Mouse (Mus musculus) forebrain, embryonic 12.5 days (tissue): ENCODE data around the gene Tbc1d32. TPM values are rescaled to one million over a fixed set of nuclear protein-coding genes. Genes with fewer than 3 reads are reported as not detected.
A peak's percentile ranks its signal among the peaks of the same experiment; 100 is the strongest.

Experiments used
- ATAC-seq: fragments of 200-750 bp; cut with Nextera tagmentation; 2 replicates; pipeline ENCODE4 v1.8.0; 2017; ENCODE audit warnings: moderate TSS enrichment; ENCODE audit not compliant: low FRiP score
- H3K27ac ChIP-seq: fragments of 300-500 bp; sonication (generic); 2 replicates; pipeline ENCODE4 v1.5.1; 2016; ENCODE audit warnings: mild to moderate bottlenecking
- H3K27me3 ChIP-seq: fragments of 300-500 bp; sonication (generic); 2 replicates; pipeline ENCODE4 v1.6.1; 2016; ENCODE audit warnings: mild to moderate bottlenecking
- H3K36me3 ChIP-seq: fragments of 300-500 bp; sonication (generic); replicated peaks from 2 replicates; pipeline ENCODE4 v1.6.1; 2016; ENCODE audit warnings: mild to moderate bottlenecking
- H3K4me1 ChIP-seq: fragments of 300-500 bp; sonication (generic); 2 replicates; pipeline ENCODE4 v1.6.1; 2016
- H3K4me2 ChIP-seq: fragments of 300-500 bp; sonication (generic); 2 replicates; pipeline ENCODE4 v1.6.1; 2016; ENCODE audit warnings: mild to moderate bottlenecking, moderate library complexity
- H3K4me3 ChIP-seq: fragments of 300-500 bp; sonication (generic); replicated peaks from 2 replicates; pipeline ENCODE4 v1.5.1; 2016; ENCODE audit warnings: mild to moderate bottlenecking
- H3K9ac ChIP-seq: fragments of 300-500 bp; sonication (generic); 2 replicates; pipeline ENCODE4 v1.6.1; 2016; ENCODE audit warnings: mild to moderate bottlenecking
- H3K9me3 ChIP-seq: fragments of 300-500 bp; sonication (generic); 2 replicates; pipeline ENCODE4 v1.6.1; 2016
- WGBS: fragments of 180-500 bp; shearing (Covaris S2); methylation state at CpG from one replicate; pipeline ENCODE4 v1.1.7; 2016; 5-methylcytosine and 5-hydroxymethylcytosine counted together
- polyA plus RNA-seq: library from polyadenylated mRNA; unstranded; fragments of >200 nt; fragmentation: Nextera tagmentation; extraction: Ambion mirVana; gene quantifications from 2 replicates; pipeline ENCODE4 v1.2.1, GENCODE M21; 2016

Tbc1d32 gene
- polyA plus RNA-seq, 1 experiment from 2014 or later, result 5.0 TPM

DNA sequence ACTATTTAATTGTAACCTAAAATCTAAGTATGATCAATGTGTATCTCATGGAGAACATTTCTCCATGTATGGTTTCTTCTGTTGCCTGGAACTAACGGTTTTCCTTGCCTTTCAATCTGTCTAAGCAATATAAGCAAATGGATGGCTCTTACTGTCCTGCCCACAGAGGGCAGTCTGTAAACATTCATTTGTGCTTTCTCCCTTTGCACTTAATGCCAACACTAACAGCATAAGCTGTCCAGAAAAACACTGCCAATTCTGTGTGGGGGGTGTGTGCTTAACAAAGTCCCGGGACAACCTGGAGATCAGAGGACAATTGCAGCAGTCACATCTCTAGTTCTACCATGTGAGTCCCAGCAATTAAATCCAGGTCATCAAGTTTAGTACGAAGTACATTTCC lies 64.1 kb downstream of the Tbc1d32 start:
- no peak for ATAC-seq
- no peaks in the 10 kb centered on the region for H3K9me3 ChIP-seq
- WGBS, result 67% methylated on average over 3 of the region's 3 CpGs
- H3K27ac ChIP-seq, result no peak overlapping the region
- no peaks in the 10 kb centered on the region for H3K27me3 ChIP-seq
- no peaks in the 10 kb centered on the region for H3K36me3 ChIP-seq
- no peak overlapping the region for H3K4me3 ChIP-seq
- H3K9ac ChIP-seq, result no peak overlapping the region
- H3K4me2 ChIP-seq, result no peak overlapping the region
- no peaks in the 10 kb centered on the region for H3K4me1 ChIP-seq

DNA sequence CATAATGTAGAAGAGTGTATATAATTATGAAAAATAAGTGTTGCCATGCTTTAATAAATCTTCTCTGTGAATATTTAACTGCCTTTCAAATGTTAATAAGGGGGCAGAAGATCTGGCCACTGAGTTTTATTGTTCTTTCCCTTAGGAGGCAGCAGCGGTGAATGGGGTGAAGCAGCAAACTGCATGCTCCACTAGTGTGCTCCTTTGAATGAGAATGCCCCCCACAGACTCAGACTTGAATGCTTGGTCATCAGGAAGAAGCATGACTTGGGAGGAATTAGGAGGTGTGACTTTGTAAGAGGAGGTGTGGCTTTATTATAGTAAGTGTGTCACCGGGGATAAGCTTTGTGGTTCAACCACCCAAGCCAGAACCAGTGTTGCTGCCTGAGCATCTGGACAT lies 69.7 kb downstream of the Tbc1d32 start:
- 18% methylated on average over 2 of the region's 2 CpGs for WGBS
- no peak overlapping the region for H3K27ac ChIP-seq
- no peaks in the 10 kb centered on the region for H3K9me3 ChIP-seq
- H3K27me3 ChIP-seq, result no peaks in the 10 kb centered on the region
- no peak overlapping the region for H3K9ac ChIP-seq
- H3K4me3 ChIP-seq, result no peak overlapping the region
- no peak overlapping the region for H3K4me2 ChIP-seq
- H3K4me1 ChIP-seq, result 0 out of 2 replicates have a peak, but pooled peaks cover 4% of the 10 kb centered on the region
- 0 out of 2 replicates have a peak, but pooled peaks have one; percentile 39 for ATAC-seq
- H3K36me3 ChIP-seq, result no peaks in the 10 kb centered on the region

DNA sequence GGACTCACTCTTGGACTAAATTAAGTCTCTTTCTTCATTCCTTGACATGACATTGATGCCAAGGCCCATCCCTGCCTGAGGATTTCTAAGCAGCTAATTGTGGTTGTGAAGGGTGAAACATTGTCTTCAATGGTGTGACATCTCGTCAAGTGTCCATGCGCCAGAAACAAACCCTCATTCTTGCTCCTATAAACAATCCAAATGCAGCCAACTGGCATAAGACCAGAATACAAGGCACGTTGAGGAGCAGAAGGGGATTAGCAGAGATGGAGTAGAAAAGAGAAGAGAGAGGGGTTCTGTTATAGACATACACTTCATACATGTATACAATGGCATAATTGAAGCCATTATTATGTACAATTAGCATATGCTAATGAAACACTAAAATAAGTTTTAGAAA lies 70.3 kb downstream of the Tbc1d32 start:
- Histone ChIP-seq H3K36me3 (no peaks in the 10 kb centered on the region), H3K9ac (no peak overlapping the region), H3K9me3 (no peaks in the 10 kb centered on the region), H3K27ac (no peak overlapping the region), H3K4me2 (no peak overlapping the region), H3K4me1 (0 out of 2 replicates have a peak, but pooled peaks cover 4% of the 10 kb centered on the region), H3K4me3 (no peak overlapping the region), H3K27me3 (no peaks in the 10 kb centered on the region)
- 22% methylated on average over 3 of the region's 3 CpGs for WGBS
- peak; percentile 55; the same call in 1 of the 2 replicates for ATAC-seq

DNA sequence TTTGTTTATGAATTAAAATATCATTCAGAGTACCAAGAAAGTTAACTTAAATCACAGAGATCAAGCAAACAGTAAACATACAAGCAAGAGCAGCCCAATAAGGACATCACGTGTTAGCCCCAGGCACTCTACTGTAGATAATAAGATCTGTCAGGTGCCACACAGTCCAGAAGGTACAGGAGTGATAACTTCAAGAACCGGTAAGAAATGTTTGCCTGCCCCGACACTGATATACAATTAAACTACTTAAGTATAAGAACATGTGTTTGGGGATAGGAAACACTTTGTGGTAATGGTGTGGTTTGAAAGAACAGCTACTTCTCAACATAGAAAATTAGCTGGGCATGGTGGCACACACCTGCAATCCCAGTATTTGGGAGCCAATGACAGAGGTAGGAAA lies 71.5 kb downstream of the Tbc1d32 start:
- Histone ChIP-seq H3K27me3 (no peaks in the 10 kb centered on the region), H3K27ac (no peak overlapping the region), H3K4me3 (no peak overlapping the region), H3K9ac (no peak overlapping the region), H3K36me3 (no peaks in the 10 kb centered on the region; the same call in 1 of the 2 replicates), H3K9me3 (no peaks in the 10 kb centered on the region), H3K4me2 (no peak overlapping the region), H3K4me1 (0 out of 2 replicates have a peak, but pooled peaks cover 4% of the 10 kb centered on the region)
- ATAC-seq, result no peak
- 92% methylated on average over 3 of the region's 3 CpGs for WGBS

DNA sequence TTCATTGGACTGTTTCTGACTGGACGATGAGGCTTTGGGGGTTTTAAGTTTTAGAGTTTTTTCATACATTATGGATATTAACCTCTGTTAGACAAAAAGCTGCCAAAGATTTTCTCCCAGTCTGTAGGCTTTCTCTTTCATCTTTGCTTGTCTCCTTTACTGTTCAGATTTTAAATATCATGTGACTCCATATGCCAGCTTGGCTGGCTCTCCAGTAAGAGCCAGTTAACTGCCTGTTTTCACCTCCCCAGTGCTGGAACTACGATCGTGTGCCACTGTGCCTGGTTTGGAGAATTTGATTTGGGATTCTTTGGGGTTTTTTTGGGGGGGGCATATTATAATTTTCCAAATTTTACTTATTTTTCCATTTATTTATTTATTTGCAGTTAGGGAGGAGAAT lies 79.6 kb downstream of the Tbc1d32 start:
- Histone ChIP-seq H3K9me3 (no peaks in the 10 kb centered on the region), H3K36me3 (no peaks in the 10 kb centered on the region; the same call in 1 of the 2 replicates), H3K27ac (no peak overlapping the region), H3K4me2 (no peak overlapping the region), H3K27me3 (no peaks in the 10 kb centered on the region), H3K9ac (no peak overlapping the region), H3K4me3 (no peak overlapping the region), H3K4me1 (no peaks in the 10 kb centered on the region)
- no peak for ATAC-seq
- WGBS, result 93% methylated on average over 3 of the region's 3 CpGs

DNA sequence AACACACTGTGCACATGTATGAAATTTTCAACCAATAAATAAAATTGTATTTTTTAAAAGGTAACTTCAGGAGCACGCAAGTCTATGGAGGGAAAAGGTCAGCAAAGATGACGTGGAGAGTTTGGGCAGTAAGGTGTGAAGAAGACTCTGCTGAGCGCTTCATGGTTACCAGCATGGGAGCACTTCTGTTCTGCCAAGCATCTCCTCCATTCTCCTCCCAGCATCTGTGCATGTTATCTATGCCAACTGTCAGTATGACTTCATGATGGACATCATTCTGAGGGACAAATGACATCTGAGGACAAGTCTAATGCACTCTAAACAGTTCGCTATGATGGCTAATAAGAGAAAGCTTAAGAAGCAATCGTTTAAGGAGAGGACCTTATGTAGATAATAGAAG lies 91.3 kb downstream of the Tbc1d32 start:
- H3K27ac ChIP-seq, result no peak overlapping the region
- no peak for ATAC-seq
- H3K36me3 ChIP-seq, result no peaks in the 10 kb centered on the region
- no peak overlapping the region for H3K4me2 ChIP-seq
- no peaks in the 10 kb centered on the region for H3K27me3 ChIP-seq
- H3K9ac ChIP-seq, result no peak overlapping the region
- H3K4me1 ChIP-seq, result no peaks in the 10 kb centered on the region
- no peaks in the 10 kb centered on the region for H3K9me3 ChIP-seq
- WGBS, result 94% methylated on average over 5 of the region's 5 CpGs
- H3K4me3 ChIP-seq, result no peak overlapping the region

DNA sequence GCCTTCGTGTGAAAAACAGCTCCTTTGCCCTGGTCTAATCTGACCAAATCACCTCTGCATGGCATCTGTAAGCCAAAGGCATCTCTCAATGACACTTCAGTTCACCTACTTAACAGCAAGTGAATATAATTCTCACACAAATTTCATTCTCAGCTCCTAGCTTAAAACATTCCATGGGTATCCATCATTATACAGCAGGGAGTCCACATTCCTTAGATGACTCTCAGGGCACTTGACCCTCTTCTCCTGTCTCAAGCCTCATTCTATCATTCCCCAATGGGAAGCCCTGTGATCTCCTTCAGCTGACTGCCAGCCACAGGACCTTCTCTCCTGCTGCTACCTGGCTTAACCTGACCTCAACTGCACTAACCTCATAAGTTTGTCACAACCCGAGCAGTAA lies 98.8 kb downstream of the Tbc1d32 start:
- WGBS, result 82% methylated on average over 2 of the region's 2 CpGs
- H3K4me2 ChIP-seq, result no peak overlapping the region
- no peaks in the 10 kb centered on the region for H3K36me3 ChIP-seq
- no peak for ATAC-seq
- no peak overlapping the region for H3K4me3 ChIP-seq
- no peak overlapping the region for H3K27ac ChIP-seq
- no peak overlapping the region for H3K9ac ChIP-seq
- H3K4me1 ChIP-seq, result no peaks in the 10 kb centered on the region
- no peaks in the 10 kb centered on the region for H3K9me3 ChIP-seq
- H3K27me3 ChIP-seq, result no peaks in the 10 kb centered on the region

DNA sequence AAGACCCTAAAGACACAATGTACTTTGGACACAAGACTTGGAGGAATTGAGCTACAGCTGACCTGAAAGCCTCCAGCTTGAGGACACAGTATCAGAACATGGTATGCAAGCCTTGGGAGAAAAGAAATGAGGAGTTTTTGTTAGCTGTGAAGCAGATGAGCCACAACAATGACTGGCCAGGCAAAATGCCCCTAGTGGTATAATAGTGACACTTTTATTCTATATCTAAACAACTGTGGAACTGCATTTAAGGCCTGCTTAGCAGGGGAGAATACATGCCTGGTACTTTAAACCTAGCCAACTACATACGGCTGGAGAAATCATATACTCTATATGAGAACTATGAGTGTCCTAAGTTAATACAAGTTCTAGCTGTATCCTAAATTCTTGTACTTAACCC lies 101.5 kb downstream of the Tbc1d32 start:
- no peak overlapping the region for H3K4me3 ChIP-seq
- no peaks in the 10 kb centered on the region for H3K36me3 ChIP-seq
- no peaks in the 10 kb centered on the region for H3K4me1 ChIP-seq
- H3K9ac ChIP-seq, result no peak overlapping the region
- ATAC-seq, result no peak
- H3K4me2 ChIP-seq, result no peak overlapping the region
- H3K27ac ChIP-seq, result no peak overlapping the region
- 84% methylated on average over 1 of the region's 1 CpGs for WGBS
- H3K27me3 ChIP-seq, result no peaks in the 10 kb centered on the region
- H3K9me3 ChIP-seq, result no peaks in the 10 kb centered on the region

DNA sequence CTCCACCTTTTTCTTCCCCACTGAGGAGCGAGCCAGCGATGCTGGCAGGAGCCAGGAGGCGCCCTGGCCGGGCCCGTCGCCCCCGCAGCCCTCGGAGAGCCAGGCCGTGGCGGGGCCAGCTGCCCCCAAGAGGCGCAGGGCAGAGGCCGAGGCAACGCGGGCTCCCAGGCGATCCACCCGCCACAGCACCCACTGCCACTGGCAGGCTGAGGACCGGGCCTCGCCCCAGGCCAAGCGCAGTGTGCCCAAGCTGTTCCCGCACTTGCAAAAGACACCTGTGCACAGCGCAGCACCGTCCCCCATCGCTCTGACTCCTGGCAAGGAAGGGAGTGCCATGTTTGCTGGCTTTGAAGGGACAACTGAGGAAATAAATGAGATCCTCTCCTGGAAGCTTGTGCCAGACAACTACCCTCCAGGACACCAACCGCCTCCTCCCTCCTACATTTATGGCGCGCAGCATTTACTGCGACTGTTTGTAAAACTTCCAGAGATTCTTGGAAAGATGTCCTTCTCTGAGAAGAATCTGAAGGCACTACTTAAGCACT lies 112.8 kb downstream of the Tbc1d32 start:
- Histone ChIP-seq H3K9me3 (no peaks in the 10 kb centered on the region), H3K4me3 (peak overlapping the region; percentile 54), H3K27ac (peak overlapping the region; percentile 77), H3K36me3 (no peaks in the 10 kb centered on the region), H3K27me3 (no peaks in the 10 kb centered on the region), H3K4me1 (peaks cover 6% of the 10 kb centered on the region), H3K9ac (peak overlapping the region; percentile 64), H3K4me2 (peak overlapping the region; percentile 78)
- peak; percentile 84 for ATAC-seq
- WGBS, result 15% methylated on average over 27 of the region's 27 CpGs

DNA sequence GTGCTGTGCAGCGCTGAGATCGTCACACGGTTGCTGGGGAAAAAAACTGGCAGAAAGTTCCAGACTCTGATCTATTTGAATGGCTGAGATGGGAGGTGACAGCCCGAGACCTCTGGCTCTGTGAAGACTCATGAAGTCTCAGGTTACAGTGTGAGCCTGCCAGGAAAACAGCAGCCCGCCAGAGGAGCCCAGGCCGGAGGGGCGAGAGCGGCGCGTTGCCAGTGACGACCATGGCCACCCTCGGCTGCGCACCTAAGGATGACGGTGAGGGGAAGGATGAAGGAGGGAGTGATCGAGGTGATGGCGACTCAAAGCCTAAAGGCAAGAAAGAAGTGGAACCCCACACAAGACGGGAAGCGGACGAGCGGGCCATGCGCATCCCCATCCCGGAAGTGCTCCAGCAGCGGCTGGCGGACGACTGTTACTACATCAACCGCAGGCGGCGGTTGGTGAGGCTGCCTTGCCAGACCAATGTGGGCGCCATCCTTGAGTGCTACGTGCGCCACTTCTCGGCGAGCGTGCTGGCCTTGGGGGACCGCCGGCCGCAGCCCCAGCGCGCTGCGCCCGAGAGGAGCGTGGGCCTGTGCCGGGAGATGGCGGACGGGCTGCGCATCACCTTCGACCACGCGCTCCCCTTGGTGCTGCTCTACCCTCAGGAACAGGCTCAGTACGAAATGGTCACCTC lies 113.4 kb downstream of the Tbc1d32 start:
- H3K4me3 ChIP-seq, result peak overlapping the region; percentile 54
- under 1% methylated on average over 43 of the region's 50 CpGs for WGBS
- H3K4me2 ChIP-seq, result peak overlapping the region; percentile 78
- no peaks in the 10 kb centered on the region for H3K27me3 ChIP-seq
- no peaks in the 10 kb centered on the region for H3K36me3 ChIP-seq
- no peaks in the 10 kb centered on the region for H3K9me3 ChIP-seq
- peak overlapping the region; percentile 64 for H3K9ac ChIP-seq
- peak overlapping the region; percentile 77 for H3K27ac ChIP-seq
- ATAC-seq, result peak; percentile 92
- H3K4me1 ChIP-seq, result peaks cover 6% of the 10 kb centered on the region

DNA sequence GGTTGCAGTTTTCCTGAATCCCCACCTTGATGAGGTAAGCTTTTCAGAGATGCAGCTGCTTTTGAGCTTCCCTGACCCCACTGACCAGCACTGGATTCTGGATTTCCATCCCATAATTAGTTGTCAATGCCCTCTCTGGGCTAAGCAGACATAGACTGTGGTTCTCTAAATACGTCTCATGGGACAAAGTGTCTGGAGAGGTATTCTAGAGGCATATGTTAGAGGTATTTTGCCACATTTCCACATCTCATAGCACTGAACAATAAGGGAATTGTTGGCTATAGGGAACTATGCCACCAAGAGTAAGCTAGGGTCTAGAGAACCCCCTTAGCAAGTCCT lies 121.5 kb downstream of the Tbc1d32 start:
- peak; percentile 47; the same call in 1 of the 2 replicates for ATAC-seq
- Histone ChIP-seq H3K27ac (no peak overlapping the region), H3K4me3 (no peak overlapping the region)

DNA sequence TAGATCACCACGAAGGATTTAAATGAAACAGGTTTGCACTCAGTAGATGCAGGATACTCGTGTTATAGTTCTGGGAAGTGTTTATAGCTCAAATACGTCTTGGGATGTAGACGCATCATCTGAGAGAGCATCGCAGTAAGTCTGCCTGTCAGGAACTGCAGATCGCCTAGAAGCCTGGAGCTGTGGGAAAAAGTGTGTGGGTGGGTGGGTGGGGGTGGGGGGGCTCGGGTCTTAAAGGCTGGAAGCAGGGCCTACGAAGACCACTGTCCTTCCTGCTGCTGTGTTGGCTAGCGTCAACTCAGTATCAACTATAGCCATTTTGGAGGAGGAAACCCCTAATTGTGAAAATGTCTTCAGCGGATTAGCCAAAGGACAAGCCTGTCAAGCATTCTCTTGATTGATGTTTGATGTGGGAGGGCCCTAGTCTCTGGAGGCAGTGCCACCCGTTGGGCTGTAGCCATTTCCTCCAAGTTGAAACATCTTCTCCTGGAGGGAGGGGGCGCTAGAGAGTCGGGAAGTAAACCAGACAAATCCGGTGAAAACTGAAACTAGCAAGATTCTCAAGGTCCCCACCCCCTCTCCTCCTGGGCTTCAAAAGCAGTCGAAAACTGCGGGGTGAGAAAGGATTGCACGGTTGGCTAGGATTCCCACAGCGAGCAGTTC lies 122.0 kb downstream of the Tbc1d32 start, which contains the start of gene Msl3l2:
Gene Msl3l2 (plus strand): TSS at position 585 of the 663 bp plus-strand sequence.
- Histone ChIP-seq H3K4me3 (no peak within 1 kb of the TSS), H3K27ac (no peak within 1 kb of the TSS), H3K9ac (no peak within 1 kb of the TSS), H3K27me3 (no peaks in the 10 kb centered on the region), H3K4me2 (peak within 1 kb of the TSS; percentile 30), H3K4me1 (no peaks in the 10 kb centered on the region), H3K36me3 (no peaks in the 10 kb centered on the region), H3K9me3 (no peaks in the 10 kb centered on the region)
- peak; percentile 81 for ATAC-seq
- 28% methylated on average over 18 of the region's 18 CpGs for WGBS

More for the DNA sequence above, 121.5 kb downstream of the Tbc1d32 start:
- no peaks in the 10 kb centered on the region for H3K36me3 ChIP-seq
- no peaks in the 10 kb centered on the region for H3K27me3 ChIP-seq
- WGBS, result 47% methylated on average over 1 of the region's 1 CpGs
- no peak overlapping the region for H3K9ac ChIP-seq
- peak overlapping the region; percentile 30 for H3K4me2 ChIP-seq
- H3K9me3 ChIP-seq, result no peaks in the 10 kb centered on the region
- no peaks in the 10 kb centered on the region for H3K4me1 ChIP-seq
